Mouse (Mus musculus) lung, adult 2 months (tissue): ENCODE data around the gene Vwce. TPM values are rescaled to one million over a fixed set of nuclear protein-coding genes. Genes with fewer than 3 reads are reported as not detected.

Experiments
- DNase-seq: peaks from one replicate; pipeline ENCODE4 v3.0.0; 2022
- H3K4me1 ChIP-seq: fragments of 200-500 bp; 2 replicates; pipeline ENCODE4 v1.6.1; 2011; ENCODE audit warnings: low read length; ENCODE audit not compliant: control insufficient read depth, insufficient read depth
- H3K4me3 ChIP-seq: fragments of 200-500 bp; replicated peaks from 2 replicates; pipeline ENCODE3; 2011; ENCODE audit warnings: low read depth, mild to moderate bottlenecking, control low read depth, low read length; ENCODE audit errors: extremely low read depth
- CTCF ChIP-seq: fragments of 200-500 bp; IDR thresholded peaks from 2 replicates; pipeline ENCODE4 v1.5.1; 2011; ENCODE audit warnings: mild to moderate bottlenecking, low read length, control low read depth; ENCODE audit not compliant: insufficient read depth
- POLR2A ChIP-seq: fragments of 200-500 bp; IDR thresholded peaks from 2 replicates; pipeline ENCODE4 v1.6.1; 2011; ENCODE audit warnings: low read depth, mild to moderate bottlenecking, control low read depth, low read length, borderline replicate concordance; ENCODE audit errors: extremely low read depth
- WGBS: fragments of 180-500 bp; shearing (Covaris S2); methylation state at CpG from one replicate; pipeline ENCODE4 v1.1.7; 2018; 5-methylcytosine and 5-hydroxymethylcytosine counted together
- polyA plus RNA-seq: library from polyadenylated mRNA; depleted of rRNA; stranded (reverse); fragments of >200 nt; gene quantifications from 2 replicates; pipeline ENCODE4 v1.2.3, GENCODE M21; 2012; rRNA removed

Vwce gene
- polyA plus RNA-seq, 1 experiment, result 0.14 TPM

DNA sequence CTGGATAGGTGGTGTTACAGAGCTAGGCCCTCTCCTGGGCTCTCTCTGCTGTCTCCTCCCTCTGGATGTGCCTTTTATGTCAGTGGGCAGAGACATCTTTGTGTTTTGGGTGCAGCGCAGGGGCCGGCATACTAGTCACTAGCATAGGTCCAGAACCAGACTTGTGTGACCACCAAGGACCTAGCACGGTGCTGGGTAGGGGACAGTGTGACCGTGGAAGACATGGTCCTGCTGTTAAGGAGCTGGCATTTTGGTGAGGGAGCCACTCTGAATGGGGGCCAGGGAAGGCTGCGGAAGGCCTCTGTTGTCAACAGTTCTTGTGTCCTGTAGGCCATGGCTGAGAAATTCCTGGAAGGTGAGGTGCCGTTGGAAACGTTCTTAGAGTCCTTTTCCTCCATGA is 78.2 kb downstream of the Vwce start:
- WGBS, result 93% methylated on average over 7 of the region's 7 CpGs
- H3K4me1 ChIP-seq, result 0 out of 2 replicates have a peak, but pooled peaks cover 4% of the 10 kb centered on the region
- H3K4me3 ChIP-seq, result no peak overlapping the region
- TF ChIP-seq CTCF, result no peak
- no peak for DNase-seq

DNA sequence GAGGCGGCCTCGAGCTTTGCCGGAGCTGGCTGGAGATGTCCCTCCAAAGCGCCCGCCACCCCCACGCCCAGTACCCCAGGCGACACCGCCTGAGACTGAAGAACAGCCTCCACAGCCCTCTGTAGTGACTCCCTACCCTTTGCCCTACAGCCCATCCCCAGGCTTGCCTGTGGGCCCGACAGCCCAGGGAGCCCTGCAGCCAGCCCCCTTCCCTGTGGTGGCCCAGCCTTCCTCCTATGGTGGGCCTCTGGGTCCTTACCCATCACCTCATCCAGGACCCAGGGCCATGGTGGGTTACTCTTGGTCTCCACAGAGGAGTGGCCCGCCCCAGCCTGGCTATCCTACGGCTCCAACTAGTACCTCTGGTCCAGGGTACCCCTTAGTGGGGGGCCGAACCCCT is 78.6 kb downstream of the Vwce start:
- H3K4me3 ChIP-seq, result no peak overlapping the region
- 0 out of 2 replicates have a peak, but pooled peaks cover 4% of the 10 kb centered on the region for H3K4me1 ChIP-seq
- 95% methylated on average over 12 of the region's 12 CpGs for WGBS
- DNase-seq, result no peak
- TF ChIP-seq POLR2A, result no peak
- TF ChIP-seq CTCF, result no peak

- 92% methylated on average over 10 of the region's 10 CpGs for WGBS
- TF ChIP-seq CTCF (no peak), POLR2A (no peak)
- no peak for DNase-seq
- Histone ChIP-seq H3K4me3 (no peak overlapping the region), H3K4me1 (0 out of 2 replicates have a peak, but pooled peaks cover 4% of the 10 kb centered on the region)
Measured at GRCm38 (mm10) chr19:10713551-10713950, 79.5 kb downstream of the Vwce start.

GRCm38 (mm10) chr19:10714168-10714567 is 80.2 kb downstream of the Vwce start:
- TF ChIP-seq POLR2A, result no peak
- no peak for TF ChIP-seq CTCF
- 81% methylated on average over 6 of the region's 6 CpGs for WGBS

GRCm38 (mm10) chr19:10714682-10715475 is 80.9 kb downstream of the Vwce start:
- Histone ChIP-seq H3K4me3 (no peak overlapping the region), H3K4me1 (no peaks in the 10 kb centered on the region; the same call in 1 of the 2 replicates)
- DNase-seq, result peak; percentile 64
- TF ChIP-seq CTCF (peak; percentile 82), POLR2A (no peak)
- WGBS, result 50% methylated on average over 4 of the region's 4 CpGs

More at GRCm38 (mm10) chr19:10714168-10714567, 80.2 kb downstream of the Vwce start:
- DNase-seq, result no peak
- Histone ChIP-seq H3K4me1 (0 out of 2 replicates have a peak, but pooled peaks cover under 1% of the 10 kb centered on the region), H3K4me3 (no peak overlapping the region)

GRCm38 (mm10) chr19:10715476-10715875 is 81.5 kb downstream of the Vwce start:
- WGBS, result 63% methylated on average over 6 of the region's 6 CpGs
- TF ChIP-seq CTCF, result no peak
- no peak for TF ChIP-seq POLR2A
- no peaks in the 10 kb centered on the region; the same call in 1 of the 2 replicates for H3K4me1 ChIP-seq
- no peak for DNase-seq
- H3K4me3 ChIP-seq, result no peak overlapping the region

Other genes starting within 250 kb of the Vwce start
- gene Syt7, start 245.1 kb upstream of the Vwce start, polyA plus RNA-seq, result 10.9 and 11.7 TPM in 2 replicates
- 20.6 and 25.6 TPM in 2 replicates for gene Lrrc10b, start 176.7 kb upstream of the Vwce start, polyA plus RNA-seq
- gene Ppp1r32, start 151.3 kb upstream of the Vwce start, polyA plus RNA-seq, result 5.4 and 5.9 TPM in 2 replicates
- 30.3 and 41.1 TPM in 2 replicates for gene Cpsf7, start 108.9 kb upstream of the Vwce start, polyA plus RNA-seq
- gene Sdhaf2, start 108.1 kb upstream of the Vwce start, polyA plus RNA-seq, result 16.2 and 23.0 TPM in 2 replicates
- 18.8 and 28.6 TPM in 2 replicates for gene Tmem216, start 78.0 kb upstream of the Vwce start, polyA plus RNA-seq
- gene Cyb561a3, start 57.0 kb upstream of the Vwce start, polyA plus RNA-seq, result 88.4 and 113 TPM in 2 replicates
- gene Tmem138, start 56.9 kb upstream of the Vwce start, polyA plus RNA-seq, result 8.5 and 11.1 TPM in 2 replicates
- 83.7 and 127 TPM in 2 replicates for gene Ddb1, start 28.9 kb upstream of the Vwce start, polyA plus RNA-seq
- gene Tkfc, start 28.6 kb upstream of the Vwce start, polyA plus RNA-seq, result 8.0 and 9.8 TPM in 2 replicates
- gene Pga5, start 43.9 kb downstream of the Vwce start, polyA plus RNA-seq, result not detected in 2 replicates
- gene Vps37c, start 54.5 kb downstream of the Vwce start, polyA plus RNA-seq, result 33.0 and 39.3 TPM in 2 replicates
- gene Cd5, start 104.8 kb downstream of the Vwce start, polyA plus RNA-seq, result 2.4 and 4.4 TPM in 2 replicates
- 2.8 and 3.5 TPM in 2 replicates for gene Cd6, start 195.8 kb downstream of the Vwce start, polyA plus RNA-seq
- gene Slc15a3, start 205.5 kb downstream of the Vwce start, polyA plus RNA-seq, result 33.3 and 42.0 TPM in 2 replicates
- gene Tmem132a, start 235.7 kb downstream of the Vwce start, polyA plus RNA-seq, result 22.4 and 23.5 TPM in 2 replicates
- gene Tmem109, start 247.8 kb downstream of the Vwce start, polyA plus RNA-seq, result 206 and 278 TPM in 2 replicates